Mouse (Mus musculus): Measurements from ENCODE around the gene Sorcs3. TPM values are rescaled to one million over a fixed set of nuclear protein-coding genes. Genes with fewer than 3 reads are reported as not detected.

Sorcs3 gene
- total RNA-seq, 2 experiments from 2014 or later: not detected

- no peak for DNase-seq
- intact Hi-C loops (cut with DNase I): no loop called here
Measured at GRCm38 (mm10) chr19:48804546-48804945, 598.7 kb downstream of the Sorcs3 start.

GRCm38 (mm10) chr19:48811541-48811940, 605.7 kb downstream of the Sorcs3 start:
- DNase-seq: no peak
- intact Hi-C loops (cut with DNase I): no loop called here

GRCm38 (mm10) chr19:48813823-48814222, 608.0 kb downstream of the Sorcs3 start:
- no peak for DNase-seq
- intact Hi-C loops (cut with DNase I): no loop called here

DNA sequence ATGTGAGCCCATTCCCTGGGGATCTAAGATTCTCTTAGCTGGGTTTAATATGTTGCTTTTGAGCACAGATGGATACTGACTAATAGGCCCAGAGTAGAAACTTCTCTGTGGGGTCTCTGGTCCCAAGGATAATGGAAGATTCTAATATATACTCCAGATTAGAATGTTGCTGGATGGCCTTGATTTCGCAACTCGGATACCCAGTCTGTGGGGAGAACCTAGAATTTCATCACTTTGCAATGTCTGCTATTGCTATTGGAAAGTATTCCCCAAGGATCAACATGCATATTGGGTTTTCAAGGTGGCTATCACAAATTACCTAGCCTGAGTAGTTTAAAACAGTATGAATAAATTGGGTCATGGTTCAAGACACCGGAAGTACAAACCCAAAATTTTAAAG, 609.2 kb downstream of the Sorcs3 start:
- intact Hi-C loops (cut with DNase I): no loop called here
- DNase-seq: no peak

- intact Hi-C loops (cut with DNase I): no loop called here
- DNase-seq: no peak
Measured at GRCm38 (mm10) chr19:48820493-48821282, 614.9 kb downstream of the Sorcs3 start.

DNA sequence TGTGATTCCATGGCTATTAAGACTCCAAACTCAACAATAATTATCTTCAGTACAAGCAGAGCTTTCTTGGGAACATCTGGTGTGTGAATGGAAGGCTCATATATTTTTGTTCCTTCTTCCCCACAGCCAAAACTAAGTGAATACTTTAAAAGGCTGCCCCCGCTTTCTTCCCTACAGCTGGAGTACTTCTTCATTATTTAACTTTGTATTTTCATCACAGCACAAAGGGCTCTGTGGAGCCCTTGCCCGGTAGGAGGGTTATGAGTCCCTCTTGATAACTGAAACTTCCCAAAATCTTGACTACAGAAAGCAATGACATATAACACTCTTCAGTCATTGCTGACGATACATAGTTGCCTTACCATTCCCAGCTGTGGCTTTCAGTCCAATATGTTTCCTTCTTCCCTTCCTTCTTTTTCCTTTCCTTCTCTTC, 615.5 kb downstream of the Sorcs3 start:
- intact Hi-C loops (cut with DNase I): no loop called here
- no peak for DNase-seq

GRCm38 (mm10) chr19:48834342-48834741, 628.5 kb downstream of the Sorcs3 start:
- DNase-seq: no peak
- intact Hi-C loops (cut with DNase I): no loop called here

DNA sequence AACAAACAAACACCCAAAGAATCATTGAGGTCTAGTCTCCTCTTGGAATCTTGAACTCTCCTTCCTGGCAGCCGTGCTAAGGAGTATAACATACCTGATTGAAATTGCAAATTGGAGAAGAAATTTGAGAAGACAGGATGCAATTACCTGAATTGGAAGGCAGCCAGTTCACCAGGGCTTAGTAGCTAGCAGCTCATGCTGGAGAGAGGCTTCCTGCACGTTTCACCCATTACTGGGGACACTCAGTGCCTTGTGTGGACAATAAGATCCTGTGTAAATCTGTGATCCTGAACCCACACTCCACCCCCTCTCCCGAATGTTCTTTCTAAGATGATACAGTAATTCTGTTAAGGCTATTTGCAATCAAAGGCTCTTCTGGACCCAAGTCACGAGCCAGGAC, 633.6 kb downstream of the Sorcs3 start:
- DNase-seq: no peak

DNA sequence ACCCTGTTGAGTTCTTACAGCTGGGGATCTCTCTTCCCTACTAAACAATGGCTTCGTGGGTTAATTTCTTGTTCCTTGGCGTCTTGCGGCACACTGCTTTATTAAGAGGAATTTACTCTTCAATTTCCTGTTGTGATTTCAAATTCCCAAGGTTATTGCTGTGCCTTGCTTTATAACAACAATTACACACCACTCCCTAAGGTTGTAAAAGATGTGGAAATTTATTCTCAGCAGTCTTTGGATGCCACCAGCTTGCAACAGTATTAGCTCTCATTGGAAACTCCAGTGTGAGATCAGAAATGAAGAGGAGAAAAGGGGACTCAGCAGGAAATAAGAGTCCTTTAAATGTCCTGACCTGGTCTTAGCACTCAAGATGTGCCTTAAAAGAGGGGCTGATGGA, 641.9 kb downstream of the Sorcs3 start:
- intact Hi-C loops (cut with DNase I): no loop called here
- no peak for DNase-seq

More for the DNA sequence above, 633.6 kb downstream of the Sorcs3 start:
- intact Hi-C loops (cut with DNase I): no loop called here

- intact Hi-C loops (cut with DNase I): no loop called here
Measured at GRCm38 (mm10) chr19:48850466-48850865, 644.6 kb downstream of the Sorcs3 start.

More at GRCm38 (mm10) chr19:48850466-48850865, 644.6 kb downstream of the Sorcs3 start:
- no peak for DNase-seq

Measured in gastrocnemius, postnatal 36 days (tissue).